Mouse (Mus musculus) left cerebral cortex, postnatal 4 days (tissue): ENCODE measurements around the gene Ccer1. TPM values are rescaled to one million over a fixed set of nuclear protein-coding genes. Genes with fewer than 3 reads are reported as not detected.

ENCODE experiments used
- DNase-seq: peaks from one replicate; pipeline ENCODE4 v3.0.0-alpha.2; 2022
- intact Hi-C: fragments of 180-260 bp; cut with DNase I; formaldehyde crosslinking; loops from one replicate; pipeline ENCODE4 v1.15.1; 2025
- total RNA-seq, 2 experiments: library from RNA; stranded (reverse); gene quantifications; 2 replicates each; pipeline ENCODE4 v1.2.3; 2021

Ccer1 gene
- not detected for total RNA-seq

GRCm38 (mm10) chr10:97692913-97693312 is at the start of gene Ccer1:
TSS of gene Ccer1 (plus strand) at chr10:97693059.
- no peak for DNase-seq
- intact Hi-C loops = loop anchor here (10.0 kb wide), 1 partner anchor 1068 kb away; no protein-coding TSS in a partner anchor

GRCm38 (mm10) chr10:97643768-97644167 is 49.1 kb upstream of the Ccer1 start, which contains the start of gene Epyc:
TSS of gene Epyc (plus strand) at chr10:97644068.
- no peak for DNase-seq

GRCm38 (mm10) chr10:97650334-97650733 is 42.5 kb upstream of the Ccer1 start:
- intact Hi-C loops = no loop called here
- DNase-seq = no peak

More at GRCm38 (mm10) chr10:97643768-97644167, 49.1 kb upstream of the Ccer1 start, which contains the start of gene Epyc:
- intact Hi-C loops = loop anchor here (10.0 kb wide), 1 partner anchor 169 kb away; the partner anchor contains the start of gene Dcn

- intact Hi-C loops = no loop called here
- no peak for DNase-seq
Measured at GRCm38 (mm10) chr10:97659489-97659888, 33.4 kb upstream of the Ccer1 start.

GRCm38 (mm10) chr10:97668656-97669055 is 24.2 kb upstream of the Ccer1 start:
- intact Hi-C loops = loop anchor here (5.0 kb wide), 1 partner anchor 291 kb away; no protein-coding TSS in a partner anchor
- no peak for DNase-seq

DNA sequence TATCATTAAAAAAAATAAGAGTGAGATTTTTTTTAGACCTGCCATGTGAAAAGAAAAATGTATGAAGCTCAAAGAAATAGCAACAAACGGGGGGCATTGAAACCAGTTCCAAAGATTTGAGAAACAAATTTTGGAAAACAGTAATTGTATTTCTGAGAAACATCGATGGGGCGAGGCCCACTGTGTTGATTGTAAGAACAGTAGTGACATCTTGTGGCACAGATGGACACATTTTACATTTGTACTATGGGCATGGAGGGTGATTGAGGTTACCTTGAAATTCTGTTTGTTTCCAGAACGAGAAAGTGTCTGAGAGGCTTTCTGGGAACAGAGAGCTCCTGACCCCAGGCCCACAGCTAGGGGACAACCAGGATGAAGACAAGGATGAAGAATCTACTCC is 22.7 kb upstream of the Ccer1 start:
- DNase-seq = no peak
- intact Hi-C loops = loop anchor here (1.0 kb wide), 1 partner anchor 324 kb away; no protein-coding TSS in a partner anchor

DNA sequence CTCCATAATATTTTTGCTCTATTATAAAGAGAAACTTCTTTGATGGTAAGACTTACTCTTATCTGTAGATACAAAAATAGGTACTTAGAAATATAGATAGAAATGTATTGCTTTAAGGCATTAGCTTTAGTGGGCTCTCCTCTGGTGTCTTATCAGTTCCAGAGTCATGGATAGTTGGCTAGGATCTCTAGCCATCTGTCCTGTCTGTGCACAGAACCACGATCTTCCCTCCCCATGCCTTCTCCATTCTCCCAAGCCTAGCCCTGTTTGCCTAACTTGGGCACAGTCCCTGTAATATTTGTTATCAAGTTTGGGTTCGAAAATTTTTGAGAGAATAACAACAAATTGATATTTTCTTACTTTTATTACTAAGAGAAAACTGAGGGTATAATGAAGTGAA is 19.6 kb upstream of the Ccer1 start:
- no peak for DNase-seq
- intact Hi-C loops = no loop called here

DNA sequence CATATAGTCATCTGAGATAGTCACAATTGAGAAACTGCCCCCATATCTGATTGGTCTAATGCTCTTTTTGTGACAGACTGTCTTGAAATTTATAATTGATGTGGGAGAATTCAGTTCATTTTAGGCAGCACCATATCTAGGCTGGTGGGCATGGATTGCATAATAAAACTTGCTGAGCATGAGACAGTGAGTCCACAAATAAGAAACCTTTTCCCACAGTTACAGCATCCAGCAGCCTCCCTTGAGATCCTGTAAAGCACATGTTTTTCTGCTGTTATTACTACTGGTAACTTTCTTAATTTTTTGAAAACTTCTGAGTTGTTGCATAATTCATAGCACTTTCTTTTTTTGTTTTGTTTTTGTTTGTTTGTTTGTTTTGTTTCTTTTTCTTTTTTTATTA is 9.9 kb upstream of the Ccer1 start:
- no peak for DNase-seq
- intact Hi-C loops = no loop called here

- intact Hi-C loops = loop anchor here (5.0 kb wide), 1 partner anchor 340 kb away; no protein-coding TSS in a partner anchor
- DNase-seq = no peak
Measured at GRCm38 (mm10) chr10:97687198-97687597, 5.7 kb upstream of the Ccer1 start.

DNA sequence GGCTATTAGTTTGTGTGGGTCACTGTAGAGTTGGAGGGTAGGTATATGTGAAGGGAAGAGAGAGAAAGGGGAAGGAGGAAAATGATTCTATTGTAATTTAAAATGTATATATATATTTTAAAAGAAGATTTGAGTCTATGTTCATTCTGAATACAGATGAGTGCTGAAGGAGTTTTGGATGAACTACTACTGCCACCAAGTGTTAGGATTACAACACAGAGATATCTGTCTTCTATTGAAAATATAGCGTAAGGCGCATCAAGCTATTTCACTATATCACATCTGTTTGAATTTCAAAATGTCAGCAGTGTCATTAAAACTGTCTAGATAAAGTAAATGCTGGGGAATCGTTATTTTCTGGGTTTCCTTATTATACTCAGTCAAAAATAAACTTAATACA is 3.4 kb upstream of the Ccer1 start:
- no peak for DNase-seq
- intact Hi-C loops = loop anchor here (5.0 kb wide), 1 partner anchor 342 kb away; no protein-coding TSS in a partner anchor

DNA sequence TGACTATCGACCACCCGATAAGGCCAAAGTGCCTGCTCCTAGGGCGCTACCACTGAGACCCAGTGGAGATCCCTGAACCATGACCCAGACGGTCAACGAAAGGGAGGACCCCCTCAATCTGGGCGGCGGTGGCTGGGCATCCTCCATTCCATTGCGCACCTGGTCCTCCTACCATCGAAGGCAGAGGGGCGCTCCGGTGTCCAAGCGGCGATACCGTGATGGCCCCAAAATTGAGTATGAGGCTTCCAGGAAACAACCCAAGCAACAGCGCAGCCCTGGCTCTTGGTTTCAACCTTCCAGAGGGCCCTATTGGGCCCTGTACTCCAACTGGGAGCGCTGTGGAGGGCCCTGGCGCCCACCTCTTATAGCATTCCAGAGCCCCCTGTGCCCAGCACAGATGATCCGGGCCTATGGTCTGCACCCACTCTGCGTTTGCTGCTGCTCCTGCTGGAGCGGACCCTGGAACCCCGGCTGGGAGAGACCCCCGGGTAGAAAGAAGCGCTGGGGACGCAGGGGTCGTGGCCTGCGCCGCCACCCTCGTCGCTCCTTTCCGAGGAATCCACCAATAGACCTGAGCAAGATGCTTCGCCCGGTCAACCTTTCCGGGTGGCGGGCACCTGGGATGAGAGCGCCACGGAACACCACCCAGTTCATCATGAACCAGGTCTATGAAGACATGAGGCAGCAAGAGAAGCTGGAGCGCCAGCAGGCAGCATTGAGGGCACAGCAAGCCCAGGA is 708 bp downstream of the Ccer1 start:
- intact Hi-C loops = loop anchor here (10.0 kb wide), 1 partner anchor 1069 kb away; no protein-coding TSS in a partner anchor
- no peak for DNase-seq

DNA sequence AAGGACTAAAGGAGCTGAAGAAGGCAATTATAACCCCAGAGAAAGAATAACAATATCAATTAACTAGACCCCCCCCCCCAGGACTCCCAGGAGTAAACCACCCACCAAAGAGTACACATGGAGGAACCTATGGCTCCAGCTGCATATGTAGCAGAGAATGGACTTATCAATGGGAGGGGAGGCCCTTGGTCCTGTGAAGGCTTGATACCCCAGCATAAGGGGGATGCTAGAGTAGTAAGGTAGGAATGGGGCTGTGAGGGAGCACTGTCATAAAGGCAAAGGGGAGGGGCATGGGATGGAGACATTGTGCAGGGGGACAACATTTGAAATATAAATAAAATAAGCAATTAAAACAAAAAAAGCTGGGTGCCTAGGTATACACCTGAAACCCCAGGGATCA is 9.5 kb downstream of the Ccer1 start:
- intact Hi-C loops = no loop called here
- no peak for DNase-seq

DNA sequence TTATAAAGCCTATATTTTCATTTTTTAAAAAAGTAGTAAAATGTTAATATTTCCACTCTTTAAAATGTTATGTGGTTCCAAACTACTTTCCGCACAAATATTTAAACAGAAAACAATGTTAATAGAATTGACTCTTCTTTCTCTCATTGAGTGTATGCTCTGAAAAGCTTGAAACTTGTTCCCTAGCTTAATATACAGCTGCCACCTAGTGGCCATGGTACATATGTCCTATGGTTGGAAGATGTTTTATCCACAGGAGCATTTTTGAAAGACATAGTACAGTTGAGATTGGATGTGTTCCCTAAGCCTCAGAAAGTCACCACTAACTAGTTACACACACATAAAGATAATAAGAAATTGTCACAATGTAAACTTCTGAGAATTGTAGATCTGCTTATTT is 11.7 kb downstream of the Ccer1 start:
- intact Hi-C loops = no loop called here
- DNase-seq = peak; percentile 53

- DNase-seq = peak; percentile 18
- intact Hi-C loops = loop anchor here (10.0 kb wide), 1 partner anchor 1372 kb away; no protein-coding TSS in a partner anchor
Measured at GRCm38 (mm10) chr10:97712687-97713086, 19.8 kb downstream of the Ccer1 start.

DNA sequence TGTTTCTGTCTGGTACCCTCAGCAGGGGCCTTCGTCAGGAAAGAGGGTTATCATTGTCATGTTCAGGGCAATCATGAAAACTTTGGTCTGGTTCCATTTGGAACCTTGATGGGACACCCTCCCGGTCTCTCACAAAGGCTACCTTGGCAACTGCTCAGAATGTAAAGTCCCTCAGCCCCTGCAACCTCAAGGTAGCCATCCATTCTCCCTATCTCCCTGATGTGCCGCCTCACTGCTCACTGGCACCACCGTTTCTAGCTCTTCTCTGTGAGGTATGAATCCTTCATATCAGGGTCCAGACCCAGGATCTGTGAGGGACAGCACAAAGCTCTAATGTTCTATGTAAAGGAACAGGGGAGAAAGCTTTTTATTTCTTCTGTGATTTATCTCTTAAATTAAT is 21.7 kb downstream of the Ccer1 start:
- intact Hi-C loops = loop anchor here (10.0 kb wide), 1 partner anchor 1370 kb away; no protein-coding TSS in a partner anchor
- no peak for DNase-seq

DNA sequence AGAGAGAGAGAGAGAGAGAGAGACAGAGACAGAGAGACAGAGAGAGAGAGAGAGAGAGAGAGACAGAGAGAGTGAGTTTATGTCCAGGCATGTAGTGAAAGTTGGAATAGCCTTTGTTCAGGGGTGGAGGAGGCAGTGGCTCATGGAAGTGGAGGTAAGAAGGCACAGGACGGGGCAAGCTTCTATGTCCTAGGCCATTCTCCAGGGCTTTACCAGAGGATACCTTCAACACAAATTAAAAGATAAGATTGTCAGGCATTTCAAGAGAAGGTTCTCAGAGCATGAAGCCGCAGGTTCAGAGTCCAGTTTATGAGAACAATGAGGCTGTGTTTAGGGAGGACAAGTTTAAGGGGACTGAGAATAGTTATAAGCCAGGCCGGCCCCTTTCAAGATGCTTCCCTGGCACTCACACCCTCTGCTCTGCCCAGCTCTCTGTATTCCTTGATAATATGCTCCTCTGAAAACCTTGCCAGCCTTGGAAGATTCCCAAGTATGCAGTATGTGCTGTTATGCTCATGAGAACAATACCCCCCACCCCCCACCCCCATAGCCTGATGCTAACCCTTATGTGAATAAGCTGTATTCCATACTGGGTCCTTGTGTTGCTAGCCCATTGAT is 22.5 kb downstream of the Ccer1 start:
- DNase-seq = peak; percentile 28
- intact Hi-C loops = loop anchor here (5.0 to 10.0 kb wide), 2 partner anchors 1202 to 1369 kb away; no protein-coding TSS in a partner anchor

DNA sequence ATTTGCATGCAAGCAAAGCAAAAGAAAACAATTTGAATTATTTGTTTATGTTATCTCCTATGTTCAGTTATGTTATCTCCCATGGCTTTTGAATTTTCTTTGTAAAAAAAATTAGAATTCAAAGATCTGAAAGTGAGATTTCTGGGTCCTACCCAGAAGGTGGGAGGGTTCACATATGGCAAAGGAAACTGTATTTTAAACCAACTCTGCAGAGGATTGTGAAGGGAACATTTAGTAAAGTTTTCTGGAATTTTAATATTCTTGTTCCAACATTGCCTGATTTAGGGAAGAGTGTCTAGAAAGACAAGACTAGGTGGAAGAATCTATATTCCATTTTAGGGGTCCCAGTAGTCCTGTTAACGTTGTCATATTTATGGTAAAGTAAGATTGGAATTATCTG is 24.4 kb downstream of the Ccer1 start:
- DNase-seq = no peak
- intact Hi-C loops = loop anchor here (5.0 to 10.0 kb wide), 2 partner anchors 1200 to 1368 kb away; no protein-coding TSS in a partner anchor

- DNase-seq = no peak
- intact Hi-C loops = loop anchor here (5.0 to 10.0 kb wide), 2 partner anchors 1199 to 1367 kb away; no protein-coding TSS in a partner anchor
Measured at GRCm38 (mm10) chr10:97718021-97718420, 25.2 kb downstream of the Ccer1 start.

GRCm38 (mm10) chr10:97720625-97721024 is 27.8 kb downstream of the Ccer1 start:
- intact Hi-C loops = no loop called here
- DNase-seq = no peak

DNA sequence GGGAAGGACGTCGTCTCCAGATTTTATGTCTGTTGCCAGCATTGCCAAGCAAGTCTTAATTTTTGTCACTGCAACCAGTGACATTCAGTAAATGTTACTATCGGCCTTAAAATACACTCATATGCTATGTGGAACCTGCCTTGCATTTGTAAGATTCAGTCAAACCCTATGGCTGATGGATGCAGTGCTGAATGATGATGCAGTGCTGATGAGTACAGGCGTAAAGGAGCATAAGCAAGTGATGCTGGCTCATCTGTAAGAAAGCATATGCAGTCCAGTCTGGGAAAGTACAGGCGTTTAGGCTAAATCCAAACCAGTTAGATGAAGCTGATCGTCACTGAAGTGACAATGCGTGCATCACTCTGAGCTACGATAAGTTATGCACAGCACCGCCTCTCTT is 29.9 kb downstream of the Ccer1 start:
- no peak for DNase-seq
- intact Hi-C loops = no loop called here

DNA sequence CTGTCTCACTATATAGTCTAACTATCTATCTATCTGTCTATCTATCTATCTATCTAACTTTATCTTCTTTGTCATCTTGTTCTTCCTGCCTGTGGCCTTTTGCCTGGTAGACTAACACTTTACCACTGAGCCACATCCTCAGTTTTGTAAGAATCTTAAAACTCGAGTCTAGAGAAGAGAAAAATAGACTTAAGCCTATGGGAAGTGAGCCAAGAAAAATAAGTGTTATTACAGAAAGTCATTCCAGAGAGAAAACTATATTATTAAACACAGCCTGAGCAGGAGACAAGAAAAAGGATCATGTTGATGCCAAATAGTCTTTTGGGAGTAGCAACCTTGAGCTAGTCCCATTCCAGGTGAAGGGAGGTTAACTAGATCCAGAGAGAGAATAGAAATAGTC is 33.1 kb downstream of the Ccer1 start:
- DNase-seq = no peak
- intact Hi-C loops = no loop called here
